Mouse (Mus musculus) right cerebral cortex, adult 18-20 months (tissue): Measurements from ENCODE around the gene Slc9a5.
A peak's percentile ranks its signal among the peaks of the same experiment; 100 is the strongest.

ENCODE experiments used
- DNase-seq: peaks from one replicate; pipeline ENCODE4 v3.0.0; 2022; ENCODE audit warnings: mixed read lengths

Gene Slc9a5

GRCm38 (mm10) chr8:105348450-105349095, at the start of gene Slc9a5:
Gene Slc9a5, plus strand, starts transcription at chr8:105348843.
- DNase-seq, result peak; percentile 53

GRCm38 (mm10) chr8:105299962-105300361, 48.7 kb upstream of the Slc9a5 start:
- no peak for DNase-seq

- no peak for DNase-seq
These were observed 45.2 kb upstream of the Slc9a5 start for GRCm38 (mm10) chr8:105303396-105303795.

- DNase-seq, result no peak
These were observed 44.8 kb upstream of the Slc9a5 start for GRCm38 (mm10) chr8:105303874-105304273.

GRCm38 (mm10) chr8:105304325-105305210, 44.1 kb upstream of the Slc9a5 start:
- no peak for DNase-seq

- no peak for DNase-seq
These were observed 43.2 kb upstream of the Slc9a5 start, which contains the start of gene Elmo3 for GRCm38 (mm10) chr8:105305211-105306145. Gene Elmo3, plus strand, starts transcription at chr8:105305601.

GRCm38 (mm10) chr8:105306146-105306691, 42.4 kb upstream of the Slc9a5 start:
- DNase-seq, result no peak

GRCm38 (mm10) chr8:105307670-105308069, 41.0 kb upstream of the Slc9a5 start:
- DNase-seq, result no peak

- DNase-seq, result no peak
These were observed 40.2 kb upstream of the Slc9a5 start for GRCm38 (mm10) chr8:105308428-105308827.

- DNase-seq, result no peak
These were observed 39.3 kb upstream of the Slc9a5 start for GRCm38 (mm10) chr8:105309142-105309847.

GRCm38 (mm10) chr8:105310118-105310517, 38.5 kb upstream of the Slc9a5 start:
- no peak for DNase-seq

GRCm38 (mm10) chr8:105311718-105312117, 36.9 kb upstream of the Slc9a5 start:
- DNase-seq, result no peak

- no peak for DNase-seq
These were observed 35.7 kb upstream of the Slc9a5 start for GRCm38 (mm10) chr8:105312891-105313481.

- no peak for DNase-seq
These were observed 34.8 kb upstream of the Slc9a5 start for GRCm38 (mm10) chr8:105313622-105314402.

- no peak for DNase-seq
These were observed 33.4 kb upstream of the Slc9a5 start for GRCm38 (mm10) chr8:105315073-105315769.

GRCm38 (mm10) chr8:105317941-105318340, 30.7 kb upstream of the Slc9a5 start:
- DNase-seq, result no peak

GRCm38 (mm10) chr8:105318662-105319190, 29.9 kb upstream of the Slc9a5 start:
- DNase-seq, result no peak

- DNase-seq, result no peak
These were observed 25.5 kb upstream of the Slc9a5 start for GRCm38 (mm10) chr8:105323183-105323582.

- DNase-seq, result no peak
These were observed 23.0 kb upstream of the Slc9a5 start for GRCm38 (mm10) chr8:105325641-105326093.
